Mouse (Mus musculus) E14TG2a.4 (cell line): ENCODE data around the gene Pfn5.
"Not testable (repeated sequence)": the region's sequence is repeated elsewhere in the genome, so short reads cannot be mapped to it uniquely, and the experiment has no call there.

ENCODE experiments used
- CTCF ChIP-seq: conservative IDR thresholded peaks from 2 replicates; pipeline ENCODE4 v1.5.1; 2014; ENCODE audit warnings: low read length
- NANOG ChIP-seq: IDR thresholded peaks from 2 replicates; pipeline ENCODE4 v1.6.1; 2014; ENCODE audit warnings: borderline replicate concordance, low read length, mixed read lengths

- not testable (repeated sequence) for TF ChIP-seq NANOG, CTCF
Observed at GRCm38 (mm10) chrX:95535493-95535892, 22.4 kb upstream of the Pfn5 start.
